Mouse (Mus musculus) hindbrain, embryonic 14.5 days (tissue): ENCODE results near the gene Olfr69. TPM values are rescaled to one million over a fixed set of nuclear protein-coding genes. Genes with fewer than 3 reads are reported as not detected.
"Not testable (repeated sequence)": the region's sequence is repeated elsewhere in the genome, so short reads cannot be mapped to it uniquely, and the experiment has no call there.

Experiments
- ATAC-seq: fragments of 200-750 bp; cut with Nextera tagmentation; 2 replicates; pipeline ENCODE4 v1.8.0; 2017; ENCODE audit warnings: moderate number of reproducible peaks, mild to moderate bottlenecking, moderate TSS enrichment, moderate library complexity; ENCODE audit not compliant: low FRiP score
- DNase-seq: peaks from one replicate; pipeline ENCODE4 v3.0.0-alpha.2; 2015; ENCODE audit warnings: low spot score
- H3K27ac ChIP-seq: fragments of 300-500 bp; sonication (generic); 2 replicates; pipeline ENCODE4 v1.5.1; 2014; ENCODE audit warnings: mild to moderate bottlenecking, moderate library complexity
- H3K27me3 ChIP-seq: fragments of 300-500 bp; sonication (generic); 2 replicates; pipeline ENCODE4 v1.6.1; 2014; ENCODE audit warnings: mild to moderate bottlenecking, low read length, mixed read lengths; ENCODE audit not compliant: control insufficient read depth, insufficient read depth
- H3K36me3 ChIP-seq: fragments of 300-500 bp; sonication (generic); replicated peaks from 2 replicates; pipeline ENCODE4 v1.6.1; 2014; ENCODE audit not compliant: control insufficient read depth, insufficient read depth
- H3K4me1 ChIP-seq: fragments of 300-500 bp; sonication (generic); replicated peaks from 2 replicates; pipeline ENCODE4 v1.6.1; 2014; ENCODE audit warnings: antibody characterized with exemption, low read length, mixed read lengths; ENCODE audit not compliant: control insufficient read depth, insufficient read depth
- H3K4me2 ChIP-seq: fragments of 300-500 bp; sonication (generic); replicated peaks from 2 replicates; pipeline ENCODE4 v1.6.1; 2014; ENCODE audit warnings: mild to moderate bottlenecking, moderate library complexity
- H3K4me3 ChIP-seq: fragments of 300-500 bp; sonication (generic); replicated peaks from 2 replicates; pipeline ENCODE4 v1.5.1; 2014; ENCODE audit warnings: mild to moderate bottlenecking, low read length
- H3K9ac ChIP-seq: fragments of 300-500 bp; sonication (generic); 2 replicates; pipeline ENCODE4 v1.6.1; 2014
- H3K9me3 ChIP-seq: fragments of 300-500 bp; sonication (generic); 2 replicates; pipeline ENCODE4 v1.6.1; 2016; ENCODE audit warnings: low read length; ENCODE audit not compliant: control insufficient read depth
- WGBS: fragments of 180-500 bp; shearing (Covaris S2); extraction: QIAGEN DNeasy Blood & Tissue Kit; methylation state at CpG from one replicate; pipeline ENCODE4 v1.1.7; 2014; 5-methylcytosine and 5-hydroxymethylcytosine counted together
- polyA plus RNA-seq: library from polyadenylated mRNA; unstranded; fragments of >200 nt; fragmentation: Nextera tagmentation; extraction: Ambion mirVana; gene quantifications from 2 replicates; pipeline ENCODE4 v1.2.1, GENCODE M21; 2014

Gene Olfr69
- polyA plus RNA-seq = not detected in 2 replicates

GRCm38 (mm10) chr7:103771494-103771893, at the start of gene Olfr69:
Olfr69 (minus strand) TSS chr7:103771594.
- Histone ChIP-seq H3K27me3 (no peaks in the 10 kb centered on the region), H3K9ac (no peak within 1 kb of the TSS), H3K36me3 (no peaks in the 10 kb centered on the region), H3K4me2 (no peak within 1 kb of the TSS), H3K9me3 (no peaks in the 10 kb centered on the region), H3K27ac (no peak within 1 kb of the TSS), H3K4me1 (no peaks in the 10 kb centered on the region), H3K4me3 (no peak within 1 kb of the TSS)
- DNase-seq = no peak
- no peak for ATAC-seq
- 89% methylated on average over 2 of the region's 2 CpGs for WGBS

GRCm38 (mm10) chr7:103815085-103815484, 43.7 kb upstream of the Olfr69 start:
- 100% methylated on average over 1 of the region's 2 CpGs for WGBS

GRCm38 (mm10) chr7:103813766-103814165, 42.4 kb upstream of the Olfr69 start, which contains the start of gene Hbb-bt:
Hbb-bt (minus strand) TSS chr7:103813996.
- Histone ChIP-seq H3K27ac (no peak within 1 kb of the TSS), H3K4me3 (no peak within 1 kb of the TSS), H3K9ac (no peak within 1 kb of the TSS), H3K4me2 (no peak within 1 kb of the TSS), H3K27me3 (no peaks in the 10 kb centered on the region), H3K9me3 (no peaks in the 10 kb centered on the region), H3K4me1 (no peaks in the 10 kb centered on the region), H3K36me3 (no peaks in the 10 kb centered on the region)
- DNase-seq (no peak), ATAC-seq (no peak)
- 88% methylated on average over 3 of the region's 3 CpGs for WGBS

More at GRCm38 (mm10) chr7:103815085-103815484, 43.7 kb upstream of the Olfr69 start:
- not testable (repeated sequence) for ATAC-seq, H3K27ac ChIP-seq, H3K36me3 ChIP-seq, H3K9me3 ChIP-seq, DNase-seq, H3K4me3 ChIP-seq, H3K9ac ChIP-seq, H3K4me2 ChIP-seq, H3K27me3 ChIP-seq, H3K4me1 ChIP-seq

GRCm38 (mm10) chr7:103813152-103813551, 41.8 kb upstream of the Olfr69 start:
- not testable (repeated sequence) for H3K9ac ChIP-seq, H3K4me2 ChIP-seq, H3K4me3 ChIP-seq, ATAC-seq, H3K27ac ChIP-seq, DNase-seq, H3K27me3 ChIP-seq, H3K4me1 ChIP-seq, H3K36me3 ChIP-seq, H3K9me3 ChIP-seq
- WGBS = no CpG with 5 or more reads among the region's 3 CpGs

GRCm38 (mm10) chr7:103812174-103812573, 40.8 kb upstream of the Olfr69 start:
- H3K4me3 ChIP-seq = no peak overlapping the region
- no peak overlapping the region for H3K27ac ChIP-seq
- ATAC-seq (no peak), DNase-seq (no peak)
- H3K27me3 ChIP-seq = no peaks in the 10 kb centered on the region
- no peaks in the 10 kb centered on the region for H3K9me3 ChIP-seq
- H3K4me1 ChIP-seq = no peaks in the 10 kb centered on the region
- no peak overlapping the region for H3K9ac ChIP-seq
- H3K36me3 ChIP-seq = no peaks in the 10 kb centered on the region
- WGBS = 85% methylated on average over 1 of the region's 1 CpGs
- H3K4me2 ChIP-seq = no peak overlapping the region

GRCm38 (mm10) chr7:103811223-103811845, 39.9 kb upstream of the Olfr69 start:
- DNase-seq = no peak
- Histone ChIP-seq H3K27ac (no peak overlapping the region), H3K36me3 (no peaks in the 10 kb centered on the region), H3K4me1 (no peaks in the 10 kb centered on the region), H3K27me3 (no peaks in the 10 kb centered on the region), H3K9ac (no peak overlapping the region), H3K9me3 (no peaks in the 10 kb centered on the region), H3K4me2 (no peak overlapping the region), H3K4me3 (no peak overlapping the region)
- no peak for ATAC-seq
- 93% methylated on average over 1 of the region's 1 CpGs for WGBS

- no peak overlapping the region for H3K9ac ChIP-seq
- no peaks in the 10 kb centered on the region for H3K9me3 ChIP-seq
- H3K27ac ChIP-seq = no peak overlapping the region
- no peaks in the 10 kb centered on the region for H3K36me3 ChIP-seq
- ATAC-seq (no peak), DNase-seq (no peak)
- no peaks in the 10 kb centered on the region for H3K27me3 ChIP-seq
- H3K4me3 ChIP-seq = no peak overlapping the region
- H3K4me2 ChIP-seq = no peak overlapping the region
- WGBS = 87% methylated on average over 3 of the region's 3 CpGs
- H3K4me1 ChIP-seq = no peaks in the 10 kb centered on the region
Observed at GRCm38 (mm10) chr7:103810746-103811145, 39.4 kb upstream of the Olfr69 start.

- Histone ChIP-seq H3K27me3 (no peaks in the 10 kb centered on the region), H3K4me3 (no peak overlapping the region), H3K4me1 (no peaks in the 10 kb centered on the region), H3K9ac (no peak overlapping the region), H3K27ac (no peak overlapping the region), H3K9me3 (no peaks in the 10 kb centered on the region), H3K4me2 (no peak overlapping the region), H3K36me3 (no peaks in the 10 kb centered on the region)
- 85% methylated on average over 1 of the region's 1 CpGs for WGBS
- ATAC-seq (no peak), DNase-seq (no peak)
Observed at GRCm38 (mm10) chr7:103810296-103810695, 38.9 kb upstream of the Olfr69 start.

DNA sequence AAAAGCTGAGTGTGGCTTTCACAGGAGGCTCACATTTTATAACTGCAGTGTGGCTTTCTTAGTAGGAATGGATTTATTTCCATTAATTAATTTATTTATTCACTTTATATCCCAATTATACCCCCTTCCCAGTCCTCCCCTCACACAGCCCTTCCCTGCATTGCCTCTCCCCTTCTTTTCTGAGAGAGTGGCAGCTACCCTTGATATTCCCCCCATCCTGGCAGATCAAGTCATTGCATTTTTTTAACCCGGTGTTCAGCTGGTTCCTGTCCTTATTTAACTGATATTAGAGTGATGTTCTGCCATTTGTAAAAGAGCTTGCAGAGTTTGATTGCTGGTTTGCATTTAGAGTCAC, 38.4 kb upstream of the Olfr69 start:
- Histone ChIP-seq H3K4me2 (no peak overlapping the region), H3K9ac (no peak overlapping the region), H3K9me3 (no peaks in the 10 kb centered on the region), H3K4me1 (no peaks in the 10 kb centered on the region), H3K27me3 (no peaks in the 10 kb centered on the region), H3K36me3 (no peaks in the 10 kb centered on the region), H3K27ac (no peak overlapping the region), H3K4me3 (no peak overlapping the region)
- no peak for ATAC-seq
- WGBS = 78% methylated on average over 1 of the region's 1 CpGs
- no peak for DNase-seq
